Mouse (Mus musculus) midbrain, embryonic 11.5 days (tissue): ENCODE results near the gene Dnajc17. TPM values are rescaled to one million over a fixed set of nuclear protein-coding genes. Genes with fewer than 3 reads are reported as not detected.

ENCODE experiments used
- ATAC-seq: fragments of 200-750 bp; cut with Nextera tagmentation; 2 replicates; pipeline ENCODE4 v1.8.0; 2017; ENCODE audit warnings: moderate TSS enrichment, moderate library complexity; ENCODE audit not compliant: low FRiP score
- DNase-seq: peaks from one replicate; pipeline ENCODE4 v3.0.0; 2015; ENCODE audit warnings: low spot score; ENCODE audit errors: missing footprints
- H3K27ac ChIP-seq: fragments of 300-500 bp; sonication (generic); 2 replicates; pipeline ENCODE4 v1.5.1; 2014; ENCODE audit warnings: low read depth, low read length
- H3K27me3 ChIP-seq: fragments of 300-500 bp; sonication (generic); 2 replicates; pipeline ENCODE4 v1.6.1; 2014; ENCODE audit warnings: mild to moderate bottlenecking, low read length, moderate library complexity, mixed read lengths; ENCODE audit not compliant: control insufficient read depth, insufficient read depth
- H3K36me3 ChIP-seq: fragments of 300-500 bp; sonication (generic); 2 replicates; pipeline ENCODE4 v1.6.1; 2014; ENCODE audit warnings: mild to moderate bottlenecking, low read length, moderate library complexity, mixed read lengths; ENCODE audit not compliant: control insufficient read depth, insufficient read depth
- H3K4me1 ChIP-seq: fragments of 300-500 bp; sonication (generic); 2 replicates; pipeline ENCODE4 v1.6.1; 2014; ENCODE audit warnings: low read length; ENCODE audit not compliant: control insufficient read depth, insufficient read depth
- H3K4me2 ChIP-seq: fragments of 300-500 bp; sonication (generic); 2 replicates; pipeline ENCODE4 v1.6.1; 2014; ENCODE audit warnings: mild to moderate bottlenecking, moderate library complexity
- H3K4me3 ChIP-seq: fragments of 300-500 bp; sonication (generic); 2 replicates; pipeline ENCODE4 v1.5.1; 2014; ENCODE audit warnings: low read depth, low read length
- H3K9ac ChIP-seq: fragments of 300-500 bp; sonication (generic); 2 replicates; pipeline ENCODE4 v1.6.1; 2014; ENCODE audit warnings: low read length
- H3K9me3 ChIP-seq: fragments of 300-500 bp; sonication (generic); 2 replicates; pipeline ENCODE4 v1.6.1; 2016; ENCODE audit warnings: low read length; ENCODE audit not compliant: control insufficient read depth
- WGBS: fragments of 180-500 bp; shearing (Covaris S2); extraction: QIAGEN DNeasy Blood & Tissue Kit; methylation state at CpG from one replicate; pipeline ENCODE4 v1.1.7; 2014; 5-methylcytosine and 5-hydroxymethylcytosine counted together
- polyA plus RNA-seq: library from polyadenylated mRNA; unstranded; fragments of >200 nt; fragmentation: Nextera tagmentation; extraction: Ambion mirVana; gene quantifications from 2 replicates; pipeline ENCODE4 v1.2.1, GENCODE M21; 2014

Gene Dnajc17
- polyA plus RNA-seq, 1 experiment from 2014 or later, result 22.5 TPM

DNA sequence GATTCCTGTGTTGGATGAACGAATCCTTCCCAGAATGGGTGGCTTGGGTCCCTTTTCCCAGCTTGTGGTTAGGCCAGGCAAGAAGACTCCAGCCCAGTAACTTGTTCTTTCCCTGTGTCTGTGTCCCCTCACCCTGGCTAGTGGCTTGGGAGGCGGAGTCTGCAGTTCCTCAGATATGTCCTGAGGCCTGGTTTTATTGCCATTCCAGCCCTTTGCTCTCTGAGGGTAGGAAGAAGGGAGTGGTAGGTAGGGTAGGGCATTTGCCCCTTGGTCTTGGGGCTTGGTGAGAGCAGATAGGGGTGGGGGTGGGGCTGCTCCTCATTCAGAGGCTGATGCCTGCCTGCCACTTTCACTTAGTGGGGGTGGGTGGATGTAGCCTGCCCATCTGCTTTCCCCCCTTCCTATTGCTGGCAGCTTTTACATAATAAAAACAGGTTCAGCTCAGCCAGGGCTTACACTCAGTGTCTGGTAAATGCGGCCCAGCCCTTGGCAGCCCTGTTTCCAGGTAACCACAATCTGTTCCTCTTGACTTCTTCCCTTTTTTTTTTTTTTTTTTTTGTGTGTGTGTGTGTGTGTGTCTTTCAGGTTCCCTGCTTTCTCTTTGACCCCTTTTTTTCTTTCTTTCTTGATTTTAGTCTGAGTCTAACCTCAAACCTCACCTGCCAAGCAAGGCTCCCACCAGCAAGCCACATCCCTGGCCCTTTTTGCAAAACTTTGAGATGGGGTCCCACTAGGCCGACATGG is 31.7 kb upstream of the Dnajc17 start:
- ATAC-seq (no peak), DNase-seq (no peak)
- Histone ChIP-seq H3K4me3 (no peak overlapping the region), H3K9ac (no peak overlapping the region), H3K9me3 (no peaks in the 10 kb centered on the region), H3K36me3 (no peaks in the 10 kb centered on the region), H3K4me2 (no peak overlapping the region), H3K4me1 (peaks cover 9% of the 10 kb centered on the region), H3K27ac (no peak overlapping the region), H3K27me3 (peaks cover 36% of the 10 kb centered on the region)
- 70% methylated on average over 4 of the region's 4 CpGs for WGBS

GRCm38 (mm10) chr2:119238671-119239070 is 30.1 kb upstream of the Dnajc17 start:
- no peak overlapping the region for H3K4me2 ChIP-seq
- ATAC-seq (no peak), DNase-seq (no peak)
- H3K9ac ChIP-seq, result no peak overlapping the region
- no peak overlapping the region for H3K4me3 ChIP-seq
- peaks cover 36% of the 10 kb centered on the region for H3K27me3 ChIP-seq
- H3K9me3 ChIP-seq, result no peaks in the 10 kb centered on the region
- peaks cover 9% of the 10 kb centered on the region for H3K4me1 ChIP-seq
- H3K27ac ChIP-seq, result no peak overlapping the region
- H3K36me3 ChIP-seq, result no peaks in the 10 kb centered on the region
- WGBS, result 65% methylated on average over 2 of the region's 2 CpGs

DNA sequence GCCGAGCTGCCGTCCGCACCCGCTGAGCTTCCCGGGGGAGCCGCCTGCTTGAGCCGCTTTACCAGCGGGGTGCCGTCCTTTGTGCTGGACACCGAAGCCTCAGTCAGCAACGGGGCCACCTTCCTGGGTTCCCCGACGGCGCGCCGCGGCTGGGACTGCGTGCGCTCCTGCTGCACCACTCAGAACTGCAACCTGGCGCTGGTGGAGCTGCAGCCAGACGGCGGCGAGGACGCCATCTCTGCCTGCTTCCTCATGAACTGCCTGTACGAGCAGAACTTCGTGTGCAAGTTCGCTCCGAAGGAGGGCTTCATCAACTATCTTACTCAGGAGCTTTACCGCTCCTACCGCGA is 29.3 kb upstream of the Dnajc17 start:
- WGBS, result 1% methylated on average over 31 of the region's 31 CpGs
- Histone ChIP-seq H3K9me3 (no peaks in the 10 kb centered on the region), H3K4me3 (peak overlapping the region; percentile 37), H3K27ac (no peak overlapping the region), H3K9ac (no peak overlapping the region), H3K4me2 (peak overlapping the region; percentile 64), H3K27me3 (peaks cover 36% of the 10 kb centered on the region), H3K4me1 (peaks cover 9% of the 10 kb centered on the region), H3K36me3 (no peaks in the 10 kb centered on the region)
- ATAC-seq (no peak), DNase-seq (no peak)

DNA sequence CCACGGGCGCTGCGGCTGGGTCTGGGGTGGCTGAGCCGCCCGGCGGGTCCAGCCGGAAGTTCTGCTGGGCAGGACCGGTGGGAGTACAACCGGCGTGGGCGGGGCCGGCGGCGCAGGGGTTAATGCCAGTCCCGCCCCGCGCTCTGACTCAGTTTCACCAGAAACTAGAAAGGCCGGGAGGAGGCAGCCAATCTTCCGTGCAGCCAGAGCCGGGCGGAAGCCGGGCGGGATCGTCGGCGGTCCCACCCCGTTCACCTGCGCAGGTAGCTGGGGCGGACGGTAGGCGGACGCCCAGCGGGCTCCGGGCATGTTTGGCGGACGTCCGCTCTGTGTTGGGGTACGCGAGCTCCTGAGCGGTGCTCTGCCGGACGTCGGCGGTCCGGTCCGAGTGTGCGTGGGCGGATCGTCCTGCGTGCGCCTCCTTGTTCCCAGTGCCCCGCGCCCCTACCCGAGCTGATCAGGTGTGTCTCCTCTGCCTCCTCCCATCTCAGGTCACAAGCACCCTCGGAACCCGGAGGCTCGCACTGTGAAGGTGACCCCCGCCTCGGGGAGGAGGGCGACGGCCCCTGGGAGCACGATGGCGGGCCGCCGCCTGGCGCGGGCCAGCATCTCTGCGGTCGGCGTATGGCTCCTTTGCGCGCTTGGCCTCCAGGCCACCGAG is 28.7 kb upstream of the Dnajc17 start, which contains the start of gene Spint1:
Gene Spint1 (plus strand): TSS at position 153 of the 661 bp plus-strand sequence.
- H3K4me2 ChIP-seq, result peak within 1 kb of the TSS; percentile 64
- DNase-seq, result peak; percentile 90
- peaks cover 36% of the 10 kb centered on the region for H3K27me3 ChIP-seq
- H3K4me1 ChIP-seq, result peaks cover 9% of the 10 kb centered on the region
- H3K4me3 ChIP-seq, result peak within 1 kb of the TSS; percentile 37
- H3K9me3 ChIP-seq, result no peaks in the 10 kb centered on the region
- 1% methylated on average over 73 of the region's 73 CpGs for WGBS
- no peaks in the 10 kb centered on the region for H3K36me3 ChIP-seq
- no peak for ATAC-seq
- no peak within 1 kb of the TSS for H3K27ac ChIP-seq
- H3K9ac ChIP-seq, result peak within 1 kb of the TSS; percentile 28

DNA sequence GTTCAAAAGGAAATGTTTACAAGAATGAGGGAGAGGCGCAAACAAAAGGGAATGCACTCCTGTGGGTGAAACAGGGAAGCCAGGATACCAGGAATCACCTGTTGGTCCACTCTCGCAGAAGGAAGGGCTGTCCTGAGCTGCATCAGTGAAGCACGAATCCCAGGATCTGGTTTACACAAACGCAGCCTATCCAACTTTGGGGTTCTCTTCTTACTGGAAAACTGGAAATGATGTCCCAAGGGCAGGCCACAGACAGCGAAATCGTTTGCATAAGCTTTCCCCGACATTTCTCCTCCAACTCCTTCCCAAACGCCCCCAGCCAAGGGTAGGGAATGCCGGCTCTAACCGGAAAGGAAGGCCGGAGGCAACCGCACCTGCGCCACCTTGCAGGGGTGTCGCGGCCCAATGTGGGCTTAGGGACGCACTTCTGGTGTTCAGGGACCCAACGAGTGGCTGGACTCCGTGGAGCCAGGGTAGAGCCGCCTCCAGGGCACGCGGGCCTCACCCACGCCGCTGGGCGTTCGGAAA is 28.2 kb upstream of the Dnajc17 start:
- WGBS, result 7% methylated on average over 25 of the region's 25 CpGs
- Histone ChIP-seq H3K9me3 (no peaks in the 10 kb centered on the region), H3K9ac (peak overlapping the region; percentile 28), H3K4me1 (peaks cover 9% of the 10 kb centered on the region), H3K27ac (no peak overlapping the region), H3K4me2 (peak overlapping the region; percentile 64), H3K4me3 (peak overlapping the region; percentile 37), H3K36me3 (no peaks in the 10 kb centered on the region), H3K27me3 (peaks cover 36% of the 10 kb centered on the region)
- no peak for ATAC-seq
- peak; percentile 88 for DNase-seq

- 73% methylated on average over 6 of the region's 6 CpGs for WGBS
- ATAC-seq, result no peak
- no peak for DNase-seq
- Histone ChIP-seq H3K9ac (no peak within 1 kb of the TSS), H3K9me3 (no peaks in the 10 kb centered on the region), H3K27ac (no peak within 1 kb of the TSS), H3K4me2 (no peak within 1 kb of the TSS), H3K4me3 (no peak within 1 kb of the TSS), H3K27me3 (no peaks in the 10 kb centered on the region; the same call in 1 of the 2 replicates), H3K36me3 (no peaks in the 10 kb centered on the region), H3K4me1 (no peaks in the 10 kb centered on the region)
These were observed 21.4 kb upstream of the Dnajc17 start, which contains the start of gene Ppp1r14d for GRCm38 (mm10) chr2:119229775-119230704. Gene Ppp1r14d, minus strand, starts transcription at chr2:119229906.

DNA sequence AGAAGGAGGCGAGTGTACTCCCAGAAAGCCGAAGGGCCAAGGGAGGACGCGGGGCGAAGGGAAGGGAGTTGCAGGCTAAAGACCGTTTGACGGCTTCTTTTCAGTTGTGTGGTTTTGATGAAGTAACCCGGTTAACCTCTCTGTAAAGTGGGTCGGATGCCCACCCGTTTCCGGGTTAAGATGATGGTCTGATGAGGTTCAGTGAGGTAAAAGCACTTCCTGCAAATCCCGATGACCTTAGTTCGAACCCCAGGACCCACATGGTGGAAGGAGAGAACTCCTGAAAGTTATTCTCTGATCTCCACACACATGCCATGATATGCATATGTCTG is 547 bp upstream of the Dnajc17 start:
- 2% methylated on average over 13 of the region's 13 CpGs for WGBS
- Histone ChIP-seq H3K4me3 (peak overlapping the region; percentile 68), H3K27ac (no peak overlapping the region; the same call in 1 of the 2 replicates), H3K4me2 (peak overlapping the region; percentile 38), H3K27me3 (no peaks in the 10 kb centered on the region), H3K4me1 (peaks cover 6% of the 10 kb centered on the region), H3K9ac (peak overlapping the region; percentile 55), H3K9me3 (no peaks in the 10 kb centered on the region), H3K36me3 (peaks cover 3% of the 10 kb centered on the region)
- DNase-seq (no peak), ATAC-seq (no peak; the same call in 1 of the 2 replicates)

DNA sequence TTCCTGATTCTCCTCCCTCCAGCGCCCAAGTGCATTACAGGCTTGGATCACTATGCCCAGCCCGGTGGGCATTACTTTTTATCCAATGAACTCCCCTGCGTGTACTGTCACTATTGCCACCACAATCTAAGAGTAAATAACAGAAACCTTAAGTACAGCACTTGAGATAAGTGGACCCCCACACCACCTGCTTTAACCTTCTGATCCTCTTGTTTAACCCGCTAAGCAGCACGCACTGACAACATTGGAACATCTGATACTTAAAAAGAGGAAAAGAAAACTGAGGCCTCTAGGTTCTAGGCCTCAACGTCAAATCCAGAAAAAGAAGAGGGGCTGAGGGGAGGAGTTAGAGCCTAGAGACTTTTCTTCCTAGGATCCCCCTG is 643 bp downstream of the Dnajc17 start:
- DNase-seq (peak; percentile 85), ATAC-seq (no peak; the same call in 1 of the 2 replicates)
- peak overlapping the region; percentile 73; the same call in 1 of the 2 replicates for H3K27ac ChIP-seq
- H3K4me1 ChIP-seq, result peaks cover 8% of the 10 kb centered on the region
- H3K4me3 ChIP-seq, result peak overlapping the region; percentile 68
- peak overlapping the region; percentile 58 for H3K4me2 ChIP-seq
- H3K9ac ChIP-seq, result peak overlapping the region; percentile 76
- H3K36me3 ChIP-seq, result peaks cover 2% of the 10 kb centered on the region; the same call in 1 of the 2 replicates
- 33% methylated on average over 6 of the region's 6 CpGs for WGBS
- no peaks in the 10 kb centered on the region for H3K27me3 ChIP-seq
- no peaks in the 10 kb centered on the region for H3K9me3 ChIP-seq
